ENCODE assay signal across 27 mouse cellular contexts in the genomic region with DNA sequence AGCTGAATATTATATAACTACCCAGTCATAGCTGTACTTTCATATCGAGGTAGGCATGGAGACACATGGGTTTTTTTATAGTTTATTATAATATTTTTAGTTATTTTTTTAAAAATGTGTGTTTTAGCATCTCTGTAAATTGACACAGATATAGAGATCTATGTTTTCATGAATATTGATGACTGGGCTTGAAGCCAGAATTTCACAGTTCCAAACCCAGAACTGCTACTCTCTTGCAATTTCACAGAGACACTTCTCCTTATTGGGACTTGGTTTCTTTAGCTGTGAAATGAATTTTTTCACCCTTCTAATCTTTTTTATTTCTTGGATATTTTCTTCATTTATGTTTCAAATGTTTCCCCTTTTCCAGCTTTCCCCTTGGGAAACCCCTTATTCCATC.
"Had no signal": no experiment of that assay in that cellular context is flagged by ENCODE, and none has a peak within 500 bp of the region (broad histone marks: within the 10 kb centered on the region; RNA-seq: fewer than 3 reads in every experiment).

No protein-coding gene starts in this region.

- H3K27me3 ChIP-seq: heart, embryonic 13.5 days; heart, embryonic 15.5 days; hindbrain, embryonic 13.5 days; hindbrain, embryonic 15.5 days; kidney, embryonic 15.5 days; limb, embryonic 13.5 days; limb, embryonic 15.5 days; liver, embryonic 12.5 days had no signal

- H3K4me1 ChIP-seq: heart, embryonic 13.5 days; heart, embryonic 15.5 days; hindbrain, embryonic 13.5 days; hindbrain, embryonic 15.5 days; kidney, embryonic 15.5 days; limb, embryonic 13.5 days; limb, embryonic 15.5 days; liver, embryonic 12.5 days had no signal

- DNase-seq: gastrocnemius, postnatal 14 days; gastrocnemius, postnatal 36 days; heart, adult 11 months; heart, adult 2 months; heart, postnatal 14 days; heart, postnatal 36 days; kidney, adult 11 months; kidney, adult 2 months; kidney, adult 9 months; kidney, postnatal 14 days; kidney, postnatal 36 days; layer of hippocampus, adult 9-11 months; layer of hippocampus, postnatal 36 days; left cerebral cortex, postnatal 4 days had no signal

- ATAC-seq: hindbrain, postnatal 0 days; intestine, embryonic 16.5 days; liver, embryonic 12.5 days had no signal

- H3K9ac ChIP-seq: heart, embryonic 13.5 days; heart, embryonic 15.5 days; hindbrain, embryonic 13.5 days; hindbrain, embryonic 15.5 days; kidney, embryonic 15.5 days; limb, embryonic 13.5 days; limb, embryonic 15.5 days; liver, embryonic 12.5 days; liver, embryonic 14.5 days had no signal

- H3K4me2 ChIP-seq: heart, embryonic 11.5 days; heart, embryonic 13.5 days; heart, embryonic 15.5 days; hindbrain, embryonic 13.5 days; hindbrain, embryonic 15.5 days; kidney, embryonic 15.5 days; limb, embryonic 13.5 days; limb, embryonic 15.5 days; liver, embryonic 12.5 days had no signal

- H3K4me3 ChIP-seq: heart, adult 2 months; heart, embryonic 13.5 days; heart, embryonic 15.5 days; hindbrain, embryonic 13.5 days; hindbrain, embryonic 15.5 days; kidney, embryonic 15.5 days; limb, embryonic 13.5 days; limb, embryonic 15.5 days; liver, embryonic 12.5 days had no signal

- H3K9me3 ChIP-seq: heart, embryonic 13.5 days; heart, embryonic 15.5 days; hindbrain, embryonic 13.5 days; hindbrain, embryonic 15.5 days; kidney, embryonic 15.5 days; limb, embryonic 13.5 days; limb, embryonic 15.5 days had no signal

- H3K36me3 ChIP-seq: heart, embryonic 13.5 days; heart, embryonic 15.5 days; hindbrain, embryonic 13.5 days; hindbrain, embryonic 15.5 days; kidney, embryonic 15.5 days; limb, embryonic 13.5 days; limb, embryonic 15.5 days; liver, embryonic 12.5 days had no signal

- H3K27ac ChIP-seq: heart, adult 2 months; heart, embryonic 13.5 days; heart, embryonic 15.5 days; hindbrain, embryonic 13.5 days; hindbrain, embryonic 15.5 days; hindbrain, postnatal 0 days; kidney, embryonic 15.5 days; kidney, postnatal 0 days; limb, embryonic 13.5 days; limb, embryonic 15.5 days; liver, embryonic 12.5 days; liver, embryonic 14.5 days had no signal
